Mouse (Mus musculus) limb, embryonic 15.5 days (tissue): ENCODE measurements around the gene Vmn1r115. TPM values are rescaled to one million over a fixed set of nuclear protein-coding genes. Genes with fewer than 3 reads are reported as not detected.
"Not testable (repeated sequence)": the region's sequence is repeated elsewhere in the genome, so short reads cannot be mapped to it uniquely, and the experiment has no call there.

Source experiments
- ATAC-seq: fragments of 200-750 bp; cut with Nextera tagmentation; 2 replicates; pipeline ENCODE4 v1.8.0; 2017; ENCODE audit warnings: low read depth, moderate TSS enrichment; ENCODE audit not compliant: insufficient number of reproducible peaks, low FRiP score, low TSS enrichment
- H3K27ac ChIP-seq: fragments of 300-500 bp; sonication (generic); 2 replicates; pipeline ENCODE4 v1.5.1; 2015; ENCODE audit warnings: moderate library complexity, mild to moderate bottlenecking, inconsistent platforms
- H3K27me3 ChIP-seq: fragments of 300-500 bp; sonication (generic); 2 replicates; pipeline ENCODE4 v1.6.1; 2015; ENCODE audit warnings: inconsistent platforms
- H3K36me3 ChIP-seq: fragments of 300-500 bp; sonication (generic); 2 replicates; pipeline ENCODE4 v1.6.1; 2015; ENCODE audit warnings: inconsistent platforms
- H3K4me1 ChIP-seq: fragments of 300-500 bp; sonication (generic); 2 replicates; pipeline ENCODE4 v1.6.1; 2015; ENCODE audit warnings: inconsistent platforms
- H3K4me2 ChIP-seq: fragments of 300-500 bp; sonication (generic); 2 replicates; pipeline ENCODE4 v1.6.1; 2015; ENCODE audit warnings: mild to moderate bottlenecking, inconsistent platforms
- H3K4me3 ChIP-seq: fragments of 300-500 bp; sonication (generic); 2 replicates; pipeline ENCODE4 v1.5.1; 2015; ENCODE audit warnings: mild to moderate bottlenecking, inconsistent platforms
- H3K9ac ChIP-seq: fragments of 300-500 bp; sonication (generic); 2 replicates; pipeline ENCODE4 v1.6.1; 2015; ENCODE audit warnings: inconsistent platforms
- H3K9me3 ChIP-seq: fragments of 300-500 bp; sonication (generic); 2 replicates; pipeline ENCODE4 v1.6.1; 2016; ENCODE audit warnings: inconsistent platforms
- WGBS: fragments of 180-500 bp; shearing (Covaris S2); methylation state at CpG from one replicate; pipeline ENCODE4 v1.1.7; 2015; 5-methylcytosine and 5-hydroxymethylcytosine counted together
- polyA plus RNA-seq: library from polyadenylated mRNA; unstranded; fragments of >200 nt; fragmentation: Nextera tagmentation; extraction: Ambion mirVana; gene quantifications from 2 replicates; pipeline ENCODE4 v1.2.1, GENCODE M21; 2015

Gene Vmn1r115
- polyA plus RNA-seq, result not detected in 2 replicates

DNA sequence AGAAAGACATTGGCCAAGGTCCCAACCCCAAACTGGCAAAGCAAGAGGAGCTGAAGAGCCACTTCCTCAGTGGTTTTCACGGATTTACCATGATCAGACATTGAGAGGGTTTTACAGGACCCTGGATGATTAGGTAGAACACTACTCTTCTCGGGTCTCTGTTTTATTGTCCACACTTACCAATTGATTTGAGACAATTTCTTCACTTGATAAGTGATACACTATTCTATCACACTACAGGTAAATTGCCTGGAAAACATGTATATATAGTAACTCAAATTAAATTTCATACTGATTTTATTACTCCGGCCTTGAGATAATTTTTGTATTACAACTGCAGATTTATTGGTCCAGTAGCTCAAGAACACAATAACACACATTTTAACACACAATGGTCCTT is at the start of gene Vmn1r115:
Gene Vmn1r115, minus strand, starts transcription at position 101 of the 400 bp plus-strand sequence.
- H3K9me3 ChIP-seq, H3K27me3 ChIP-seq, H3K36me3 ChIP-seq, H3K9ac ChIP-seq, H3K4me3 ChIP-seq, ATAC-seq, H3K4me2 ChIP-seq, H3K27ac ChIP-seq, H3K4me1 ChIP-seq: not testable (repeated sequence)
- 100% methylated on average over 1 of the region's 3 CpGs for WGBS

DNA sequence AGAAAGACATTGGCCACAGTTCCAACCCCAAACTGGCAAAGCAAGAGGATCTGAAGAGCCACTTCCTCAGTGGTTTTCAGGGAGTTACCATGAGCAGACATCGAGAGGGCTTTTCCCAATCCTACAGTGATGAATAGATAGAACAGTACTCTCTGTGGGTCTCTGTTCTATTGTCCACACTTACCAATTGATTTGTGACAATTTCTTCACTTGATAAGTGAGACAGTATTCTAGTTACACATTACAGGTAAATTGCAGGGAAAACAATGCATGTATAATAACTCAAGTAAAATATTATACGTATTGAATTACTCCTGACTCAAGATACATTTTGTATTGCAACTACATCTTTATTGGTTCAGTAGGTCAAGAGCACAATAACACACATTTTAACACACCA is 39.2 kb upstream of the Vmn1r115 start, which contains the start of gene Vmn1r117:
Gene Vmn1r117, minus strand, starts transcription at position 101 of the 400 bp plus-strand sequence.
- H3K9ac ChIP-seq, H3K27ac ChIP-seq, ATAC-seq, H3K9me3 ChIP-seq, H3K4me3 ChIP-seq, H3K4me2 ChIP-seq, H3K4me1 ChIP-seq, H3K36me3 ChIP-seq, H3K27me3 ChIP-seq: not testable (repeated sequence)
- WGBS, result no CpG with 5 or more reads among the region's 2 CpGs

DNA sequence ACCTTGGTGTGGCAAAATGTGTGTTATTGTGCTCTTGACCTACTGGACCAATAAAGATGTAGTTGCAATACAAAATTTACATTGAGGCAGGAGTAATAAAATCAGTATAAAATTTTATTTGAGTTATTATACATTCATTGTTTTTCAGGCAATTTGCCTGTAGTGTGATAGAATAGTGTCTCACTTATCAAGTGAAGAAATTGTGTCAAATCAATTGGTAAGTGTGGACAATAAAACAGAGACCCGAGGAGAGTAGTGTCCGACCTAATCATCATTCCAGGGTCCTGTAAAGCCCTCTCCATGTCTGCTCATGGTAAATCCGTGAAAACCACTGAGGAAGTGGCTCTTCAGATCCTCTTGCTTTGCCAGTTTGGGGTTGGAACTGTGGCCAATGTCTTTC is 27.2 kb upstream of the Vmn1r115 start, which contains the start of gene Vmn1r116:
Gene Vmn1r116, plus strand, starts transcription at position 301 of the 400 bp plus-strand sequence.
- not testable (repeated sequence) for H3K36me3 ChIP-seq, H3K27ac ChIP-seq, H3K4me2 ChIP-seq, H3K4me3 ChIP-seq, H3K4me1 ChIP-seq, H3K9ac ChIP-seq, ATAC-seq, H3K27me3 ChIP-seq, H3K9me3 ChIP-seq
- WGBS, result 64% methylated on average over 3 of the region's 3 CpGs

DNA sequence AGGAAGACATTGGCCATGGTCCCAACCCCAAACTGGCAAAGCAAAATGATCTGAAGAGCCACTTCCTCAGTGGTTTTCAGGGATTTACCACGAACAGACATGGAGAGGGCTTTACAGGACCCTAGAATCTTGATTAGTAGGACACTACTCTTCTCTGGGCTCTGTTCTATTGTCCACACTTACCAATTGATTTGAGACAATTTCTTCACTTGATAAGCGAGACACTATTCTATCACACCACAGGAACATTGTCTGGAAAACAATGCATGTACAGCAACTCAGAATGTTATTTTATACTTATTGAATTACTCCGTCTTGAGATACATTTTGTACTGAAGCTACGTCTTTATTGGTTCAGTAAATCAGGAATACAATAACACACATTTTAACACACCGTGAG is 32.7 kb downstream of the Vmn1r115 start, which contains the start of gene Vmn1r114:
Gene Vmn1r114, minus strand, starts transcription at position 101 of the 400 bp plus-strand sequence.
- H3K9ac ChIP-seq, ATAC-seq, H3K27ac ChIP-seq, H3K4me1 ChIP-seq, H3K27me3 ChIP-seq, H3K4me2 ChIP-seq, H3K4me3 ChIP-seq, H3K36me3 ChIP-seq, H3K9me3 ChIP-seq: not testable (repeated sequence)
- no CpG with 5 or more reads among the region's 5 CpGs for WGBS

Other genes with a start within 250 kb of the Vmn1r115 start
- not detected in 2 replicates for gene Gm4513, start 246.0 kb downstream of the Vmn1r115 start, polyA plus RNA-seq
- gene Vmn1r107, start 176.1 kb downstream of the Vmn1r115 start, polyA plus RNA-seq, result not detected in 2 replicates
- not detected in 2 replicates for gene Vmn1r111, start 141.8 kb downstream of the Vmn1r115 start, polyA plus RNA-seq
- gene Gm10668, start 114.4 kb downstream of the Vmn1r115 start, polyA plus RNA-seq, result not detected in 2 replicates
- gene Vmn1r112, start 73.8 kb downstream of the Vmn1r115 start, polyA plus RNA-seq, result not detected in 2 replicates
- gene Vmn1r113, start 57.7 kb downstream of the Vmn1r115 start, polyA plus RNA-seq, result not detected in 2 replicates
- not detected in 2 replicates for gene Vmn1r114, start 32.8 kb downstream of the Vmn1r115 start, polyA plus RNA-seq
- not detected in 2 replicates for gene Vmn1r116, start 27.3 kb upstream of the Vmn1r115 start, polyA plus RNA-seq
- gene Vmn1r117, start 39.1 kb upstream of the Vmn1r115 start, polyA plus RNA-seq, result not detected in 2 replicates
- gene Vmn1r118, start 67.4 kb upstream of the Vmn1r115 start, polyA plus RNA-seq, result not detected in 2 replicates
- gene Vmn1r119, start 167.5 kb upstream of the Vmn1r115 start, polyA plus RNA-seq, result not detected in 2 replicates
- gene Vmn1r120, start 208.8 kb upstream of the Vmn1r115 start, polyA plus RNA-seq, result not detected in 2 replicates